Mouse (Mus musculus) lung, adult 2 months (tissue): ENCODE measurements around the gene Txnip.

Experiments
- CTCF ChIP-seq: fragments of 200-500 bp; IDR thresholded peaks from 2 replicates; pipeline ENCODE4 v1.5.1; 2011; ENCODE audit warnings: mild to moderate bottlenecking, low read length, control low read depth; ENCODE audit not compliant: insufficient read depth
- POLR2A ChIP-seq: fragments of 200-500 bp; IDR thresholded peaks from 2 replicates; pipeline ENCODE4 v1.6.1; 2011; ENCODE audit warnings: low read depth, mild to moderate bottlenecking, control low read depth, low read length, borderline replicate concordance; ENCODE audit errors: extremely low read depth

GRCm38 (mm10) chr3:96547389-96547960, 10.3 kb upstream of the Txnip start:
- TF ChIP-seq POLR2A (no peak), CTCF (peak; percentile 89)
